Mouse (Mus musculus): Measurements from ENCODE around the gene Tbkbp1.

DNA sequence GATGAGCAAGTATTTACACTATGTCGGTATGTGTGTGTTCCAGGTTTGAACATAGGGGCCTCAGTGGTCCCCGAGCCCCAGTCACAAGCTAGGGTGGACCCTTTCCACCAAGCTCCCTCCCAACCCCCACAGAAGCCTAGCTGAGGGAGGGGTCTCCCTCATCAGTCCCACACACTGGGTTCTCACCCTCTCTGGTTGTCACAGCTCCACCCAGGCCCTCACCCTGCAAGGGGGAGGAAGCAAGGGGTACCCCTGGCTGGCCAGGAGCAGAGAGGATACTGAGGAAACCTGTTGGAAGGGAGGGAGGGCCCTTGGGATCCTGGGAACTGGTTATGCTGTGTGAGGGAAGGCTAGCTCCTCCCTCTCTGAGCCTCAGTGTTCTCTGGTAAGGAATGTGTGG is 6.0 kb downstream of the Tbkbp1 start:
- TF ChIP-seq CTCF (IDR thresholded peaks at IDR 0.05; ENCODE audit: low read depth) (no peak), EP300 (IDR thresholded peaks at IDR 0.05; ENCODE audit: low read depth) (no peak)

All from liver, embryonic 14.5 days (tissue).